Mouse (Mus musculus) liver, postnatal 0 days (tissue): ENCODE measurements at regions not wholly inside any gene's neighbourhood (a gene's known extent, or its start where the extent isn't known, plus 50 kb on each side); places are given as distances from the start of the nearest gene placed in this dataset.

Experiments
- ATAC-seq: fragments of 200-750 bp; cut with Nextera tagmentation; 2 replicates; pipeline ENCODE4 v1.8.0; 2017; ENCODE audit warnings: mild to moderate bottlenecking, moderate library complexity
- DNase-seq: peaks from one replicate; pipeline ENCODE4 v3.0.0-alpha.2; 2016
- H3K27ac ChIP-seq: fragments of 300-500 bp; sonication (generic); 2 replicates; pipeline ENCODE4 v1.5.1; 2014; ENCODE audit warnings: antibody characterized with exemption, moderate library complexity, mild to moderate bottlenecking, low read depth
- H3K27me3 ChIP-seq: fragments of 300-500 bp; sonication (generic); 2 replicates; pipeline ENCODE4 v1.6.1; 2014; ENCODE audit warnings: low read length, control low read depth, mixed read lengths; ENCODE audit not compliant: insufficient read depth
- H3K36me3 ChIP-seq: fragments of 300-500 bp; sonication (generic); replicated peaks from 2 replicates; pipeline ENCODE4 v1.6.1; 2014; ENCODE audit warnings: mild to moderate bottlenecking, control low read depth, low read length, moderate library complexity, mixed read lengths; ENCODE audit not compliant: insufficient read depth
- H3K4me1 ChIP-seq: fragments of 300-500 bp; sonication (generic); 2 replicates; pipeline ENCODE4 v1.6.1; 2014; ENCODE audit warnings: antibody characterized with exemption, mild to moderate bottlenecking, control low read depth; ENCODE audit not compliant: insufficient read depth
- H3K4me2 ChIP-seq: fragments of 300-500 bp; sonication (generic); 2 replicates; pipeline ENCODE4 v1.6.1; 2014; ENCODE audit warnings: low read depth, mild to moderate bottlenecking, low read length, moderate library complexity, mixed read lengths
- H3K4me3 ChIP-seq: fragments of 300-500 bp; sonication (generic); 2 replicates; pipeline ENCODE4 v1.5.1; 2014; ENCODE audit warnings: low read depth, low read length
- H3K9ac ChIP-seq: fragments of 300-500 bp; sonication (generic); replicated peaks from 2 replicates; pipeline ENCODE4 v1.6.1; 2014; ENCODE audit warnings: mild to moderate bottlenecking, moderate library complexity
- H3K9me3 ChIP-seq: fragments of 300-500 bp; sonication (generic); 2 replicates; pipeline ENCODE4 v1.6.1; 2016; ENCODE audit warnings: mild to moderate bottlenecking, control low read depth, low read length, mixed read lengths
- CTCF ChIP-seq: sonication (generic); IDR thresholded peaks from 2 replicates; pipeline ENCODE4 v1.5.1; 2016; ENCODE audit warnings: antibody characterized with exemption, low read depth
- EP300 ChIP-seq: IDR thresholded peaks from 2 replicates; pipeline ENCODE4 v1.6.1; 2016; ENCODE audit warnings: antibody characterized with exemption, low read depth, mild to moderate bottlenecking
- WGBS: fragments of 180-500 bp; shearing (Covaris S2); extraction: QIAGEN DNeasy Blood & Tissue Kit; methylation state at CpG from one replicate; pipeline ENCODE4 v1.1.7; 2014; ENCODE audit not compliant: insufficient replicate concordance; 5-methylcytosine and 5-hydroxymethylcytosine counted together

DNA sequence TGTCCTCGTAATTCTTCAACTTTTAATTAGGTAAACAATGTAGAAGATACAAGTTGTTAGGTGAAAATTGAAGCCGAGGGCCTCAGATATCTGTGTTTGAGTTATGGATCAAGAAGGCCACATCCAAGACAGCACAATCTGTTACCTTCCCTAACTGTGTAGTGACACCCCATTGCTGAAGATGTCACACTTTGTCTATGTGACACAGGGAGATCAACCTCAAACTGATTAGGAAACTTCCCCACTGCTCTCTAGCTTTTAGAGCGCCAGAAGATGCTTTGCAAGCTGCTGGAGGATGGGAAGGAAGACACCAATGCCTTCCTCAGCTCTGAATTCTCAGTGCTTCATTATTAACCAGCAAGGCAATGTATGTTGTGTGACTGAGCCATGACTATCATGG lies 220.7 kb downstream of the Nfkbiz start:
- 71% methylated on average over 3 of the region's 3 CpGs for WGBS
- ATAC-seq: peak; percentile 51; the same call in 1 of the 2 replicates
- no peak overlapping the region for H3K27ac ChIP-seq

DNA sequence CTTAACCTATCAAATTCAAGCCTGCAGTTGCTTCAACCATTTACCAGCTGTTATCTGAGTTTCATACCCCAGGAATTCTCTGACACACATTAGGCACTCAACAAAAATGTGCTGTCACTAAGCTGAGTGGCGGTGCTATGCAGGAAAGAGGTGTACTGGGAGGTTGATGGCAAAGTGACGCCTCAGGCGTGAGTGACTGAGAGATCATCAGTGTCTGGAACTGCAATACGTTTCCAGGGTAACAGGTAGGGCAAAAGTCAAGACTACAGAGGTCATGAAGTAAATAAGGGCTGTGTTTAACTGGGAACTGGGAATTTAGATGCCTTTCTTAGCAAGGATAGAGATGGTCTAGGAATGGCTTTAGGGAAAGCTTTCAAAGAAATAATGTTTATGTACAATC lies 221.2 kb downstream of the Nfkbiz start:
- no peaks in the 10 kb centered on the region for H3K36me3 ChIP-seq
- ATAC-seq: peak; percentile 88
- H3K4me3 ChIP-seq: no peak overlapping the region
- no peak overlapping the region for H3K27ac ChIP-seq
- TF ChIP-seq CTCF (no peak), EP300 (no peak)
- 50% methylated on average over 4 of the region's 4 CpGs for WGBS
- H3K27me3 ChIP-seq: no peaks in the 10 kb centered on the region
- H3K4me1 ChIP-seq: no peaks in the 10 kb centered on the region
- no peak overlapping the region for H3K9ac ChIP-seq
- H3K9me3 ChIP-seq: no peaks in the 10 kb centered on the region
- no peak overlapping the region for H3K4me2 ChIP-seq
- no peak for DNase-seq

More for the DNA sequence above, 220.7 kb downstream of the Nfkbiz start:
- Histone ChIP-seq H3K36me3 (no peaks in the 10 kb centered on the region), H3K27me3 (no peaks in the 10 kb centered on the region), H3K4me3 (no peak overlapping the region), H3K9ac (no peak overlapping the region), H3K4me2 (no peak overlapping the region), H3K9me3 (no peaks in the 10 kb centered on the region), H3K4me1 (no peaks in the 10 kb centered on the region)
- no peak for DNase-seq
- TF ChIP-seq CTCF: no peak
- no peak for TF ChIP-seq EP300

DNA sequence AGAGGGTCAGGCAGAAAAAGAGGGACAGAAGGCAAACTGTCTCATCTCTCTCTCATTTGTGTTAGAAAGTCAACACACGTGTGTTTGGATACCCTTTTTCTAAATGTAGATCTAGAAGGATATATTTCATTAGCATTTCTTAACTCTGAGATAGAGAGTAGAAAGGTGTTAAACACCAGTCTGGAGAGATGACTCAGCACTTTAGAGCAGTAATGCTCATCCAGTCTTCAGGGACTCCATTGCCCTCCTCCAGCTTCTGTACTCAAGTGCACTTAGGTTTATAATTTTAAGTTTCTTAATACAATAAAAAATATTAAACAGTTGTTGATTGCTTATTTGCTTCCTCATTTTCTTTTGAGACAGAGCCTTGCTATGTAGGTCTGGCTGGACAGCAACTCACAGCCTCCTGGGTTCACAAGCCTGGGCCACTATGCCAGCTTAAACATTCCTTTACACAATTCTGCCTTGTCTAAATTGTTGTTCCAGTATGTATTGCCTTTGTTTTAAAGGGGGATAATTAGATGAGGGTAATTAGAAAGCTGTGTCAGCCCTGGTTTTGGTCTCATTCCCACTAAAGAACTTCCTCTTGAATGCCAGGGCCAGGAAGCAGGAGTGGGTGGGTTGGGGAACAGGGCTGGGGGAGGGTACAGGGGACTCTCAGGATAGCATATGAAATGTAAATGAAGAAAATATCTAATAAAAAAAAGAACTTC lies 222.1 kb downstream of the Nfkbiz start:
- Histone ChIP-seq H3K27ac (no peak overlapping the region), H3K4me3 (no peak overlapping the region), H3K9me3 (no peaks in the 10 kb centered on the region), H3K4me1 (no peaks in the 10 kb centered on the region), H3K4me2 (no peak overlapping the region), H3K9ac (no peak overlapping the region), H3K27me3 (no peaks in the 10 kb centered on the region), H3K36me3 (no peaks in the 10 kb centered on the region)
- ATAC-seq (no peak), DNase-seq (no peak)
- WGBS: 70% methylated on average over 1 of the region's 1 CpGs
- no peak for TF ChIP-seq CTCF
- no peak for TF ChIP-seq EP300

DNA sequence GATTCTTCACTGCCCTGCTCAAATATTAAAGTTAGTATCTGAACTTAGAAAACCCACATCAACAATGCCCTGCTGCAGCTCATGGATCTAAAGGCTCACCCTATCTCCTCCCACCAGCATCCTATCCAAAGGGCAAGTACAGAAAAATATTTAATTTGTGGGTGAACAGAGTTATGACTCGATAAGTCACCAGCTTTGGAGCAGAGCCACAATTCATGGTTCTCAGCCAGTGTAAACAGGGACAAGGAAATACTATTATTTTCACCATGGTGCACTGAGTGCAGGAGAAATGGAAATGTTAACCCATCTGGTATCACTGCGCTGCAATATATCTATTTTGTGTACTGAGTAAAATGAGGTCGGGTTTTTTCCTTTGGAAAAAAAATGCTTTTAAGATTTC lies 225.8 kb downstream of the Nfkbiz start:
- H3K36me3 ChIP-seq: no peaks in the 10 kb centered on the region
- WGBS: 79% methylated on average over 3 of the region's 3 CpGs
- H3K27me3 ChIP-seq: no peaks in the 10 kb centered on the region
- TF ChIP-seq CTCF (no peak), EP300 (no peak)
- H3K9ac ChIP-seq: no peak overlapping the region
- H3K9me3 ChIP-seq: no peaks in the 10 kb centered on the region
- H3K4me3 ChIP-seq: no peak overlapping the region
- H3K4me1 ChIP-seq: no peaks in the 10 kb centered on the region
- H3K4me2 ChIP-seq: no peak overlapping the region
- H3K27ac ChIP-seq: no peak overlapping the region
- no peak for ATAC-seq
- DNase-seq: no peak

DNA sequence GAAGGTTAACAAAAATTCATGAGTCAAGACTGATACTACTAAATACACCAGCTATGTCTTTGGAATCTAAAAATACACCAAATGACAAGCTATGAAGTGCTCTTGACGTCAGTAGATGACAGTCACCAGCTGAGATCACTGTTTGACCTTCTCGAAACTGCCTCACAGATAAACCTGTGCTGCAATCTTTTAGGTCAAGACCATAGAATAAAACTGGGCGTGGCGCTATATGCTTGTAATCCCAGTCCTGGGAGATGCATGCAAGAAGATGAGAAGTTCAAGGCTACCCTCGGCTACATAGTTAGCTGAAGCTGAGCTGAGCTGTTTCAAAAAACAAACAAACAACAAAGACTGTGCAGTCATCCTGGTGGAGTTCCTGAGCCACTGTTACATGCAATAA lies 226.7 kb downstream of the Nfkbiz start:
- TF ChIP-seq CTCF: no peak
- no peak for TF ChIP-seq EP300
- ATAC-seq (no peak), DNase-seq (no peak)
- Histone ChIP-seq H3K27me3 (no peaks in the 10 kb centered on the region), H3K27ac (no peak overlapping the region), H3K9ac (no peak overlapping the region), H3K4me1 (no peaks in the 10 kb centered on the region), H3K9me3 (no peaks in the 10 kb centered on the region), H3K4me2 (no peak overlapping the region), H3K36me3 (no peaks in the 10 kb centered on the region), H3K4me3 (no peak overlapping the region)
- 73% methylated on average over 5 of the region's 5 CpGs for WGBS

DNA sequence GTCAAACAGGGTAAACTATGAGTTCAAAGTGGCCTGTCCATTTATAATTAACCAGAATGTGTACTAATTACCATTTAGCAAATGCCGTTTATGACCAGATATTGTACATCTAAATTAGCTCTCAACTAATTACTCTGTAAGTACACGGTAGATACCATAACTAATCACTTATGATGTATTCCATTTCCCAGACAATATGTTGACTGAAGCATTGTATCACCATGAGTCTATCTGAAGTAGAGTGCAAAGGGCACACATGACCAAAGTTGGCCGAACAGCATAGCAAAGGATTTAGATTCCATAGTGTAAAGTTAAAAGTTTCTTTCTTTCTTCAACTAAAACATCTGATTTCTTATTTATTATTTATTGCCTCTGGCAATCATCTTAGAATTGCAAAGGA lies 227.5 kb downstream of the Nfkbiz start:
- TF ChIP-seq CTCF: no peak
- TF ChIP-seq EP300: no peak
- no peak overlapping the region for H3K4me2 ChIP-seq
- no peak overlapping the region for H3K27ac ChIP-seq
- ATAC-seq: no peak
- 79% methylated on average over 3 of the region's 3 CpGs for WGBS
- no peaks in the 10 kb centered on the region for H3K9me3 ChIP-seq
- no peaks in the 10 kb centered on the region for H3K4me1 ChIP-seq
- H3K9ac ChIP-seq: no peak overlapping the region
- H3K4me3 ChIP-seq: no peak overlapping the region
- no peaks in the 10 kb centered on the region for H3K36me3 ChIP-seq
- no peaks in the 10 kb centered on the region for H3K27me3 ChIP-seq
- no peak for DNase-seq

DNA sequence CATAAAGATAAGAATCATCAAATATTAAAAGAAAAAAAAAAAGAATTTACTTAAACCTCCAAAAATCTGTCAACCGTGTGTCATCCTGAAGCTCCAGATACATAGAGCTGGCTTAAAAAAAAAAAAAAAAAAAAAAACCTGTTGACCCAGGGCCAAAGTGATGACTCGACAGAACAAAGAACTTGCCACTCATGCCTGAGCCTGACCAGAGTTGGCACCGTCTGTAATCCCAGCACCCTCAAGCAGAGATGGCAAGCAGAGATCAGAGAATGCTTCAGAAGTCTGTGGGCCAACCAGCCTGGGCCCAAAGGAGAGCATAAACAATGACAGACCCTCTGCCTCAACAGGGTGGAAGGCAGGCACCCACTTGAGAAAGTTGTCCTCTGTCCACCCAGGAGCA lies 230.3 kb downstream of the Nfkbiz start:
- DNase-seq: no peak
- H3K9ac ChIP-seq: no peak overlapping the region
- H3K4me3 ChIP-seq: no peak overlapping the region
- H3K4me2 ChIP-seq: no peak overlapping the region
- no peak for ATAC-seq
- no peaks in the 10 kb centered on the region for H3K36me3 ChIP-seq
- H3K27me3 ChIP-seq: no peaks in the 10 kb centered on the region
- H3K27ac ChIP-seq: no peak overlapping the region
- H3K9me3 ChIP-seq: no peaks in the 10 kb centered on the region
- 85% methylated on average over 3 of the region's 3 CpGs for WGBS
- TF ChIP-seq EP300 (no peak), CTCF (no peak)
- no peaks in the 10 kb centered on the region for H3K4me1 ChIP-seq
